9 mouse cellular contexts compared by ENCODE assay signal in the genomic region with DNA sequence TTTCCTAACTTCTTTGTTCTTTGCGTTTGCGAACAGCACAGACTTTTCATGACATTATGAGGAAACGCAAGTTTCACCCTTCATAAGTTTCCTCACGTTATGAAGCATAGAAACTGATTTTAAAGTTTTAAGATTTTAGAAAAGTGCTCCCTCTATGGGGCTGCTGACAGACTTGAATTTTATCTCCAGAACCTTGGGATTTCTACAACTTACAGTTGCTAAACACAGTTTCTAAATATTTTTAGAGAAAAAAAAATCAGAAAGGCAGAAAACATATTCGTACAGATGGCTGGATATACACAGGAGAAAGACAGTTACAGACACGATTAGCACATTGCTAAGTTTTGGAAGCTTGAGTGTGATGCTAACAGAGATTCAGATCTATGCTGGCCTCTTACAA. TPM values are rescaled to one million over a fixed set of nuclear protein-coding genes. Genes with fewer than 3 reads are reported as not detected.
A peak's percentile ranks its signal among the peaks of the same experiment; 100 is the strongest.
DNase-seq lines count a peak whose midpoint lies in the region; ATAC-seq and TF ChIP-seq lines count a peak whose summit lies in the region.
"Had no signal": no experiment of that assay in that cellular context is flagged by ENCODE, and none has a peak within 500 bp of the region (broad histone marks: within the 10 kb centered on the region; RNA-seq: fewer than 3 reads in every experiment).

No protein-coding gene starts in this region.

- 63% methylated on average over 6 of the region's 6 CpGs for whole genome bisulfite sequencing in liver, adult 2 months
- WGBS in embryonic facial prominence, embryonic 15.5 days = 14% methylated on average over 6 of the region's 6 CpGs
- WGBS in intestine, embryonic 16.5 days = 38% methylated on average over 6 of the region's 6 CpGs
- 64% methylated on average over 6 of the region's 6 CpGs for WGBS in neural tube, embryonic 13.5 days

- TF ChIP-seq POLR2A in liver, adult 2 months (IDR thresholded peaks at IDR 0.05; ENCODE audit: extremely low read depth, insufficient read depth, low read length) = no peak

- H3K9ac ChIP-seq in liver, adult 2 months (ENCODE audit: low read depth, low read length) = no peak overlapping the region
- H3K9ac ChIP-seq in embryonic facial prominence, embryonic 15.5 days = peak overlapping the region; percentile 70
- H3K9ac ChIP-seq in intestine, embryonic 16.5 days (ENCODE audit: low read depth, low read length) = 0 out of 2 replicates have a peak overlapping the region, but pooled peaks have one; percentile 69
- peak overlapping the region; percentile 63 for H3K9ac ChIP-seq in neural tube, embryonic 13.5 days

- H3K4me3 ChIP-seq in liver, adult 2 months (ENCODE audit: insufficient read depth, low read depth, low read length) = peak overlapping the region; percentile 50; the same call in 1 of the 2 replicates
- peak overlapping the region; percentile 66 for H3K4me3 ChIP-seq in embryonic facial prominence, embryonic 15.5 days (replicated peaks)
- peak overlapping the region; percentile 54 for H3K4me3 ChIP-seq in intestine, embryonic 16.5 days (ENCODE audit: low read length)
- H3K4me3 ChIP-seq in neural tube, embryonic 13.5 days = peak overlapping the region; percentile 41
- H3K4me3 ChIP-seq: megakaryocyte, embryonic 14.5 days had no signal

- DNase-seq in liver, adult 2 months (ENCODE audit: extremely low read depth, low read depth, low spot score) = no peak
- DNase-seq in liver = no peak
- no peak for DNase-seq in thymus, postnatal 36 days
- no peak for DNase-seq in spleen, postnatal 36 days (ENCODE audit: low spot score in 2 of 2)
- no peak for DNase-seq in urinary bladder, adult 2 months (ENCODE audit: low spot score)

- no peaks in the 10 kb centered on the region for H3K9me3 ChIP-seq in embryonic facial prominence, embryonic 15.5 days (replicated peaks)
- no peaks in the 10 kb centered on the region for H3K9me3 ChIP-seq in intestine, embryonic 16.5 days (ENCODE audit: control insufficient read depth, low read length)
- H3K9me3 ChIP-seq in neural tube, embryonic 13.5 days = no peaks in the 10 kb centered on the region
- H3K9me3 ChIP-seq: megakaryocyte, embryonic 14.5 days had no signal

- ATAC-seq in embryonic facial prominence, embryonic 15.5 days (ENCODE audit: insufficient number of reproducible peaks, low FRiP score, low TSS enrichment, low read depth) = no peak
- no peak for ATAC-seq in intestine, embryonic 16.5 days
- no peak for ATAC-seq in neural tube, embryonic 13.5 days (ENCODE audit: low read depth)

- peaks cover 2% of the 10 kb centered on the region; the same call in 1 of the 2 replicates for H3K27me3 ChIP-seq in liver, adult 2 months (ENCODE audit: control insufficient read depth, insufficient read depth, low read length)
- H3K27me3 ChIP-seq in embryonic facial prominence, embryonic 15.5 days = no peaks in the 10 kb centered on the region
- no peaks in the 10 kb centered on the region for H3K27me3 ChIP-seq in intestine, embryonic 16.5 days (replicated peaks; ENCODE audit: control insufficient read depth, insufficient read depth, low read length)
- H3K27me3 ChIP-seq in neural tube, embryonic 13.5 days = no peaks in the 10 kb centered on the region

- TF ChIP-seq CTCF in liver, adult 2 months (IDR thresholded peaks at IDR 0.05; ENCODE audit: low read depth, low read length) = no peak

- no peaks in the 10 kb centered on the region for H3K79me2 ChIP-seq in liver, adult 2 months (ENCODE audit: control insufficient read depth, insufficient read depth, low read length)

- H3K4me2 ChIP-seq in embryonic facial prominence, embryonic 15.5 days (replicated peaks) = peak overlapping the region; percentile 43
- H3K4me2 ChIP-seq in intestine, embryonic 16.5 days (ENCODE audit: low read depth, low read length) = peak overlapping the region; percentile 35
- H3K4me2 ChIP-seq in neural tube, embryonic 13.5 days = peak overlapping the region; percentile 57

- no peaks in the 10 kb centered on the region for H3K4me1 ChIP-seq in liver, adult 2 months (ENCODE audit: control insufficient read depth, insufficient read depth, low read length)
- peaks cover 5% of the 10 kb centered on the region for H3K4me1 ChIP-seq in embryonic facial prominence, embryonic 15.5 days
- H3K4me1 ChIP-seq in intestine, embryonic 16.5 days (ENCODE audit: control insufficient read depth, insufficient read depth, low read length) = no peaks in the 10 kb centered on the region
- peaks cover 12% of the 10 kb centered on the region; the same call in 1 of the 2 replicates for H3K4me1 ChIP-seq in neural tube, embryonic 13.5 days (replicated peaks)
- H3K4me1 ChIP-seq: megakaryocyte, embryonic 14.5 days had no signal

- H3K36me3 ChIP-seq in liver, adult 2 months (ENCODE audit: control insufficient read depth, insufficient read depth, low read length) = no peaks in the 10 kb centered on the region
- no peaks in the 10 kb centered on the region for H3K36me3 ChIP-seq in embryonic facial prominence, embryonic 15.5 days
- H3K36me3 ChIP-seq in intestine, embryonic 16.5 days (ENCODE audit: control insufficient read depth, insufficient read depth, low read length) = no peaks in the 10 kb centered on the region
- H3K36me3 ChIP-seq in neural tube, embryonic 13.5 days = no peaks in the 10 kb centered on the region

- no peak overlapping the region for H3K27ac ChIP-seq in liver, adult 2 months (replicated peaks; ENCODE audit: insufficient read depth, low read depth, low read length)
- H3K27ac ChIP-seq in embryonic facial prominence, embryonic 15.5 days (replicated peaks) = peak overlapping the region; percentile 96
- H3K27ac ChIP-seq in intestine, embryonic 16.5 days (ENCODE audit: low read length) = peak overlapping the region; percentile 57; the same call in 1 of the 2 replicates
- H3K27ac ChIP-seq in neural tube, embryonic 13.5 days (replicated peaks) = no peak overlapping the region

RNA-seq across cellular contexts. Expression of a gene that starts 1.6 kb away (rescaled TPM):
- total RNA-seq in liver, adult 2 months (2014; rRNA removed) = 2.0 and 2.6 TPM in 2 replicates
- polyA plus RNA-seq in liver, adult 2 months (2012; rRNA removed) = 0.50 and 0.70 TPM in 2 replicates
- polyA plus RNA-seq in embryonic facial prominence, embryonic 15.5 days (2015; fragmentation: Nextera tagmentation; extraction: Ambion mirVana) = 178 and 202 TPM in 2 replicates
- 52.6 and 55.1 TPM in 2 replicates for polyA plus RNA-seq in intestine, embryonic 16.5 days (2015; fragmentation: Nextera tagmentation; extraction: Ambion mirVana)
- 19.0 and 20.4 TPM in 2 replicates for polyA plus RNA-seq in neural tube, embryonic 13.5 days (2015; fragmentation: Nextera tagmentation; extraction: Ambion mirVana)
- 65.3 and 90.3 TPM in 2 replicates for polyA plus RNA-seq in urinary bladder, adult 2 months (2012; rRNA removed)

Comparison
In these comparisons a context has a peak if more than half of its experiments do, and no peak if none do; other contexts are left out.
1. H3K27ac ChIP-seq: peak in embryonic facial prominence, embryonic 15.5 days (single experiment) and intestine, embryonic 16.5 days (single experiment); none in liver, adult 2 months (single experiment) and neural tube, embryonic 13.5 days (single experiment).
2. RNA of a gene that starts 1.6 kb away (polyA plus RNA-seq): 178 to 202 TPM in embryonic facial prominence, embryonic 15.5 days, 65.3 to 90.3 TPM in urinary bladder, adult 2 months, 52.6 to 55.1 TPM in intestine, embryonic 16.5 days and 19.0 to 20.4 TPM in neural tube, embryonic 13.5 days; 0.50 to 0.70 TPM in liver, adult 2 months; every median in the first group is over 10 times any median in the second.
3. Peak in every context shown above with its lines, with median percentiles within 50 percentile points of each other: H3K4me3 ChIP-seq and H3K4me2 ChIP-seq.